Mouse (Mus musculus) G1E (cell line): ENCODE results near the gene Crocc. TPM values are rescaled to one million over a fixed set of nuclear protein-coding genes. Genes with fewer than 3 reads are reported as not detected.

Experiments
- ATAC-seq: 2 replicates; pipeline ENCODE4 v1.8.0; 2016; ENCODE audit warnings: mild to moderate bottlenecking; ENCODE audit not compliant: insufficient number of reproducible peaks, poor library complexity, low FRiP score, severe bottlenecking; ENCODE audit errors: extremely low read depth
- DNase-seq: peaks from one replicate; pipeline ENCODE4 v3.0.0; 2012; ENCODE audit warnings: low spot score
- H3K27me3 ChIP-seq: 2 replicates; pipeline ENCODE4 v1.6.1; 2012; ENCODE audit warnings: mild to moderate bottlenecking, low read length, inconsistent platforms; ENCODE audit not compliant: insufficient read depth
- H3K36me3 ChIP-seq: replicated peaks from 2 replicates; pipeline ENCODE3; 2012; ENCODE audit warnings: mild to moderate bottlenecking, inconsistent platforms
- H3K4me1 ChIP-seq: 2 replicates; pipeline ENCODE4 v1.6.1; 2012; ENCODE audit warnings: low read depth, low read length, inconsistent platforms, mixed read lengths; ENCODE audit not compliant: insufficient read depth
- H3K4me3 ChIP-seq: 2 replicates; pipeline ENCODE4 v1.5.1; 2012; ENCODE audit warnings: low read depth, mild to moderate bottlenecking, inconsistent platforms, low read length, moderate library complexity, mixed read lengths
- H3K9me3 ChIP-seq: replicated peaks from 2 replicates; pipeline ENCODE4 v1.6.1; 2012; ENCODE audit warnings: inconsistent platforms
- CTCF ChIP-seq: IDR thresholded peaks from 2 replicates; pipeline ENCODE4 v1.5.1; 2012; ENCODE audit warnings: low read depth, low read length, inconsistent platforms, mixed read lengths
- GATA1 ChIP-seq: IDR thresholded peaks from 2 replicates; pipeline ENCODE4 v1.6.1; 2012; ENCODE audit warnings: borderline replicate concordance, low read length, inconsistent platforms, mixed read lengths
- GATA2 ChIP-seq: IDR thresholded peaks from 2 replicates; pipeline ENCODE4 v1.6.1; 2012; ENCODE audit warnings: low read depth, low read length, inconsistent platforms, borderline replicate concordance
- POLR2AphosphoS5 ChIP-seq: IDR thresholded peaks from 2 replicates; pipeline ENCODE4 v1.6.1; 2012; ENCODE audit warnings: low read depth, low read length, inconsistent platforms; ENCODE audit not compliant: insufficient replicate concordance
- TAL1 ChIP-seq: conservative IDR thresholded peaks from 2 replicates; pipeline ENCODE4 v1.6.1; 2012; ENCODE audit warnings: low read depth, low read length, inconsistent platforms, mixed read lengths
- polyA plus RNA-seq: library from polyadenylated mRNA; stranded (reverse); fragments of >175 nt; gene quantifications from 2 replicates; pipeline ENCODE4 v1.2.3, GENCODE M21; 2012
- total RNA-seq, 2 experiments: library from RNA; stranded (forward) in 1 of 2; stranded (reverse) in 1 of 2; fragments of 200-1000 nt in 1 of 2; fragments of >200 nt in 1 of 2; fragmentation: Nextera tagmentation in 1 of 2; gene quantifications; 2 replicates each; pipeline ENCODE4 v1.2.3; 2014 to 2017

Gene Crocc
- total and polyA plus RNA-seq, 3 experiments: 1.7 to 5.3 (median 3.4) TPM

DNA sequence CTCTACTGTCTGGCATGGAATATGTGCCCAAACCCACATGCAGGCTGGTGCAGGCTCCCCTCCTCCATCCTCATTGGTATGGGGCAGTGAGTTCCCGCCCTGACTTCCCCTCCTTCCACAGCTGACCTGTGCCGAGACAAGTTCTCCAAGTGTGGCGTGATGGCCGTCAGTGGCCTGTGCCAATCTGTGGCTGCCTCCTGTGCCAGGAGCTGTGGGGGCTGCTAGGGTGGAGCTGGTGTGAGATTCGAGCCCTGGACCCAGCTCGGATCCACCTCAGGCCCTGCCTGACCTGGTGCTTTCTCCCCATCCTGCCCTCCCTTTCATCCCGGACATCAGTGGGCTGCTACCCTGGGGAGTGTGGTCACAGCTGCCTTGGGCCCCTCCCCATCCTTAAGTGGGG, 45.0 kb downstream of the Crocc start:
- ATAC-seq: no peak
- Histone ChIP-seq H3K27me3 (peaks cover 51% of the 10 kb centered on the region; the same call in 1 of the 2 replicates), H3K36me3 (no peaks in the 10 kb centered on the region), H3K4me1 (no peaks in the 10 kb centered on the region; the same call in 1 of the 2 replicates), H3K4me3 (no peak overlapping the region), H3K9me3 (no peaks in the 10 kb centered on the region)
- no peak for DNase-seq
- no peak for TF ChIP-seq TAL1
- no peak for TF ChIP-seq POLR2AphosphoS5
- TF ChIP-seq GATA2: no peak
- no peak for TF ChIP-seq CTCF
- TF ChIP-seq GATA1: no peak

DNA sequence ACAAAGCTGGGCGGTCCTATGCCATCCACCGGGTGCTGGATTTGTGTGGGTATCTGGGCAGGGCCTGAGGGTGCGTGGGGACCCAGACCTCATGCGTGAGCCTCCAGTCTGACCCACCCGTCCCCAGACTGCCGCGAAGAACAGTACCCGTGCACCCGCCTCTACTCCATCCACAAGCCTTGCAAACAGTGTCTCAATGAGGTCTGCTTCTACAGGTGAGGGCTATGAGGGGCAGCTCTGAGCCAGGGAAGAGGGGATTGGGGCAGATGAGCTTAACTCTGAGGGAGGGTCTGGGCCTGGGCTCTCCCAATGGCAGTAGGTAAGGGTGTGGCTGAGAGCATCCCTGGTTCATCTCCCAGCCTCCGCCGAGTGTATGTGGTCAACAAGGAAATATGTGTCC, 45.5 kb downstream of the Crocc start:
- no peaks in the 10 kb centered on the region for H3K36me3 ChIP-seq
- no peaks in the 10 kb centered on the region; the same call in 1 of the 2 replicates for H3K4me1 ChIP-seq
- DNase-seq (no peak), ATAC-seq (no peak)
- no peak overlapping the region for H3K4me3 ChIP-seq
- H3K9me3 ChIP-seq: no peaks in the 10 kb centered on the region
- TF ChIP-seq TAL1: no peak
- H3K27me3 ChIP-seq: peaks cover 53% of the 10 kb centered on the region; the same call in 1 of the 2 replicates

DNA sequence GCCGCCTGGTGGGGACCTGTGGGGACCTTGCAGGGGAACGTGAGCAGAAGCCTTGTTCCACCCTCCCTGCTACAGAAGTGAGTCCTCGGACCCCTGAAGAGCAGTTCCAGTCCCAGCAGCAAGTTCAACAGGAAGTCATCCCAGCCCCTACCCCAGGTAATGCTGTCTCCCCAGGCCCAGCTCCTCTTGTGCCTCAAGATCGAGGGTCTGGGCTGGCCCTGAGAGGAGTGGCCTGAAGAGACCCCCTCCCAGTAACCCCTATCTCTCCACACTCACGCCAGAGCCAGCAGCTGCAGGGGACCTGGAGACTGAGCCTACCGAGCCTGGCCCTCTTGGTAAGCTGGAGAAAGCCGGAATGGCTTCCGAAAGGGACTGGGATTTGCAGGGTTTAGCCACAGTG, 46.2 kb downstream of the Crocc start:
- Histone ChIP-seq H3K4me1 (no peaks in the 10 kb centered on the region; the same call in 1 of the 2 replicates), H3K9me3 (no peaks in the 10 kb centered on the region), H3K27me3 (peaks cover 51% of the 10 kb centered on the region; the same call in 1 of the 2 replicates), H3K36me3 (no peaks in the 10 kb centered on the region), H3K4me3 (no peak overlapping the region)
- DNase-seq: no peak
- ATAC-seq: no peak
- no peak for TF ChIP-seq POLR2AphosphoS5
- no peak for TF ChIP-seq CTCF
- TF ChIP-seq GATA2: no peak
- no peak for TF ChIP-seq TAL1
- TF ChIP-seq GATA1: no peak

DNA sequence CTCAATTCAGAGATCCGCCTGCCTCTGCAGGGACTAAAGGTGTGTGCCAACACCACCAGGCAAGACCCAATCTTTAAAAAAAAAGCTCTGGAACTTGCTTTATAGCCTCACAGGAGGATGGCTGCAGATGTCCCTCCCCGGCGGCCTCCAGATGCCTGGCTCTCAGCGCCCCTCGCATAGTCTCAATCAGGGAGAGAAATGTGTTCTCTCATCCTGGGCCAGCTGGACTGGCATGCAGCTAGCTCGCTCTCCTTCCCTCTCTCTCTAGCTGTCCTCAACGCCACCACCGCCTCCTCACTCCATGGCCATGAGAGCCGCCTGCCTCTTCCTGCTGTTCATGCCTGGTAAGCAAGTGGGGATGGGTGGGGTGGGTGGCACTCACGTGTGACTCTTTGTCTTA, 47.8 kb downstream of the Crocc start:
- TF ChIP-seq TAL1: no peak
- Histone ChIP-seq H3K36me3 (peaks cover 8% of the 10 kb centered on the region), H3K4me3 (no peak overlapping the region), H3K4me1 (0 out of 2 replicates have a peak, but pooled peaks cover 3% of the 10 kb centered on the region), H3K9me3 (no peaks in the 10 kb centered on the region), H3K27me3 (peaks cover 44% of the 10 kb centered on the region; the same call in 1 of the 2 replicates)
- ATAC-seq: no peak
- DNase-seq: no peak

GRCm38 (mm10) chr4:141011556-141012328, 48.6 kb downstream of the Crocc start:
- DNase-seq (no peak), ATAC-seq (no peak)
- peaks cover 41% of the 10 kb centered on the region; the same call in 1 of the 2 replicates for H3K27me3 ChIP-seq
- H3K4me1 ChIP-seq: 0 out of 2 replicates have a peak, but pooled peaks cover 3% of the 10 kb centered on the region
- TF ChIP-seq GATA1 (no peak), POLR2AphosphoS5 (no peak), GATA2 (no peak), CTCF (no peak)
- H3K9me3 ChIP-seq: no peaks in the 10 kb centered on the region
- H3K36me3 ChIP-seq: peaks cover 14% of the 10 kb centered on the region
- H3K4me3 ChIP-seq: no peak overlapping the region

- Histone ChIP-seq H3K27me3 (peaks cover 39% of the 10 kb centered on the region; the same call in 1 of the 2 replicates), H3K9me3 (no peaks in the 10 kb centered on the region), H3K4me3 (no peak overlapping the region), H3K4me1 (0 out of 2 replicates have a peak, but pooled peaks cover 3% of the 10 kb centered on the region), H3K36me3 (peaks cover 22% of the 10 kb centered on the region)
- no peak for TF ChIP-seq GATA1
- TF ChIP-seq POLR2AphosphoS5: no peak
- TF ChIP-seq CTCF: no peak
- no peak for TF ChIP-seq TAL1
- TF ChIP-seq GATA2: no peak
- ATAC-seq (no peak), DNase-seq (no peak)
Measured at GRCm38 (mm10) chr4:141010941-141011429, 49.4 kb downstream of the Crocc start.
